Mouse (Mus musculus) adrenal gland, postnatal 14 days (tissue): Measurements from ENCODE around the gene Bbs12. TPM values are rescaled to one million over a fixed set of nuclear protein-coding genes. Genes with fewer than 3 reads are reported as not detected.

Experiments
- DNase-seq: peaks from one replicate; pipeline ENCODE4 v3.0.0; 2021; ENCODE audit warnings: mixed read lengths
- long read RNA-seq, 2 experiments: library from polyadenylated mRNA; stranded (forward); transcript quantifications; one replicate each; pipeline ENCODE4 v2.0.0; 2021
- total RNA-seq: library from RNA; stranded (reverse); gene quantifications from 2 replicates; pipeline ENCODE4 v1.2.3, GENCODE M21; 2021

Gene Bbs12
- total RNA-seq, result 3.4 and 4.0 TPM in 2 replicates
- long read RNA-seq, experiment 1, partial matches to known transcripts, result 0 of 6 reads
- long read RNA-seq, experiment 1, other reads (novel, unspliced or antisense), result 2 of 6 reads
- long read RNA-seq, experiment 2, transcript Bbs12-201 (2 exons, 2,433 nt), result major isoform, 5 of 7 reads
- long read RNA-seq, experiment 2, partial matches to known transcripts, result 0 of 7 reads
- long read RNA-seq, experiment 2, other reads (novel, unspliced or antisense), result 2 of 7 reads

DNA sequence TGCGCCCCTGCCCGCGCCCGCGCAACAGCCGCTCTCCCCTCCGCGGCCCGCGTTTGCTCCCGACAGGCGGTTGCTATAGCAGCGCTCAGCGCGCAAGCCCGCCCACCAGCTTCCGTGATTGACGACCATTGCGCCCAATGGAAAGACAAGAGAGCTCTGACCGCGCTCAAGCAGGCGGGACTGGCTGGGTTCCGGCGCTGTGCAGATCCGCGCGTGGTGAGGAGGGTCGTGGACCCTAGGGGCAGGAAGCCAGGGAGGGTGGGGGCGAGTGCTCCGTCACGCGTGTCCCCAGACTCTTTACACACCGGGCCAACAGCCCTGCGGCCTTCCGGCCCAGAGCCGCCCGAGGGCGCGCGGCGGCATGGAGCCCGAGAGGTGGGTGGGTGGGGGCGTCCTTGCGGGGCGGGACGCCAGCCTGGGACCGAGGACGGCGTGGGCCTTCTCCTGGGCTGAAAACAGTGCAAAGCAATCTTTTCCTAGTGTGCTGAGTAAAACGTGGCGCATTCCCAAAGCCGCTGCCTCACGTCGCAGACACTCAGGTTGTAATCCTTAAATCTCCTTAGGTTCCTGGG is at the start of gene Bbs12, which contains the start of gene Cetn4:
Bbs12 (plus strand) TSS at position 185 of the 572 bp plus-strand sequence.
Cetn4 (minus strand) TSS at position 339 of the 572 bp plus-strand sequence.
- DNase-seq, result peak; percentile 98

DNA sequence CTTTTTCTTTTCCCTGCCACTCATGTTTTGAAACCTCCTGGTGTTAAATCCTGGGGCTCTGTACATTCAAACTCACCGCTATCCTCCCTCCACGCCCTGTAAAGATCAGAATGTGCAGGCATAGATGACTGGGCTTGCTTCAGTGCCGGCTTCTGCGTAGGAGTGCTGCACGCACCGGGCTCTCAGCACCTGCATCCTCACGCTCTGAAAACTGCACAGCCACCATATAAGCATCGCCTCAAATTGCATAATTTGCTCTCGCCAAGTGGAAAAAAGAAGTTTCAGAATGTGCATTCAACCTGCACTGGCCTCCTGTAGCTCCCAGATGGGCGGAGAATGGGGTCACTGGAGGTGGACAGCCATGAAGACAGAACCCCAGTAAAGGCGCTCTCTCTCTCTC is 44.0 kb upstream of the Bbs12 start:
- no peak for DNase-seq

DNA sequence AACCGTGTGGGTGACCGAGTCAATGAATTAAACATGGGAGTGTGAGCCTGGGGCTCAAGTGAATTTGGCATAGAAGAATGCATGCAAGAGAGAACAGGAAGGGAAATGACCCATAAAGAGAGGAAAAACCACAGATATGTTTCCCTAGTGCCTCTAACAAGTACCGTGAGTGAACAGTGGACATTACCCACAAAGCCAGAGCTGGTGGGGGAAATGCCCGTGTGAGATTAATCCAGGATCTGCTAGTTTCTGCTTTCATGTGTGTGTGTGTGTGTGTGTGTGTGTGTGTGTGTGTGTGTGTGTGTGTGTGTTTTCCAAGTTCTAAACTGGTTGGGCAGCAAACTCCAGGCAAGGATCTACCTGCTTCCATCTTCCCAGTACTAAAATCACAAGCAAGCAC is 42.4 kb upstream of the Bbs12 start:
- DNase-seq, result no peak

DNA sequence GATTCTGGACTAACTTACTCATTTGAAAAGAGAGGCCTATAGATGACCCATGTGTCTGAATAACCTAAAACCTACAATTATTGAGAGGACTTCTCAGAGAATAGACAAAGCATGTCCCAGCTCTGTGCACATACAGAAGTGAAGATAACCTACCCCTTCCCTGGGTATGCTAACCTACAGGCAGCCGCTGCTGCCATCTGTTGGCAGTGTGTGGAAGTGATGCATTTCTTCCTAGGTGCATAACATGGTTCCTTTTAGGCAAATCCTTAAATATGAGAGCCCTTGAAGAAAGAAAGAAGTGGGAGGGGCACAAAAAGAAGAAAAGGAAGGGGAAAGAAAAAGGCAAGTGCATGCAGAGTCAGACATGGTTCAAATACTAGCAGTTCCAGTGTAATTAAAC is 41.1 kb upstream of the Bbs12 start:
- peak; percentile 61 for DNase-seq

DNA sequence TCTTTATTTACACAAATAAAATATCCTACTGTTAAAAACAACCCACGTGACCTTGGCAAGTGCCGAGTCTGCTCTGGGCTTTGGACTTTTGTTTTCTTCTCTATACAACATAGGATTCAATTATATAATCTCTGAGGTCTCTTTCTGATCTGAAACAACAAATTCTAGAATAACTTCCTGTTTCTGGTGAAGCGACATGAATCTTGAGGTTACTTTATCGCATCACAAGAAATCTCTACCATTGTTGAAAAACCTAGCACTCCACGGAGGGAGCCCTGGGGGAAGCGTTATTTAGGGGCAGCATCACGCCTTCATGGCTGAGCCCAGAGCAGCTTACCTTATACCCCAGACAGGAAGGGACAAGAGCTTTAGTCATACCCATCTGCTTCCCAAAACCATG is 39.3 kb upstream of the Bbs12 start:
- no peak for DNase-seq

DNA sequence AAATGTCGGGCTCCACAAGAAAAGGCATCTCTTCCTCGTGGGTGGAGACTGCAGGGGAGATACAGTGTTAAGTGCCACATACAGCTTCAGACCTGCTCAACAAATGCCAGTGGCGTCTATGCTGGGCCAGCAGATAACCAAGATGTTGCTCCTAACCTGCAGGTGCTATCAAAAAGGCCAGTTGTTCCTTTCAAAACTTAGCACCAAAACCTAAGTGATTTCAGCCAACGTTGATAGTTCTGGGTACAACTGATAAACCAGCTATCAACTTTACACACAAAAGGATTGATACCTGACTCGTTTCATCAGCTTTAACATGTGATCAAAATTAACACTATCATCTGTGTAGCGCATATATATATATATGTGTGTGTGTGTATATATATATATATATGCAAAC is 37.7 kb upstream of the Bbs12 start:
- no peak for DNase-seq

DNA sequence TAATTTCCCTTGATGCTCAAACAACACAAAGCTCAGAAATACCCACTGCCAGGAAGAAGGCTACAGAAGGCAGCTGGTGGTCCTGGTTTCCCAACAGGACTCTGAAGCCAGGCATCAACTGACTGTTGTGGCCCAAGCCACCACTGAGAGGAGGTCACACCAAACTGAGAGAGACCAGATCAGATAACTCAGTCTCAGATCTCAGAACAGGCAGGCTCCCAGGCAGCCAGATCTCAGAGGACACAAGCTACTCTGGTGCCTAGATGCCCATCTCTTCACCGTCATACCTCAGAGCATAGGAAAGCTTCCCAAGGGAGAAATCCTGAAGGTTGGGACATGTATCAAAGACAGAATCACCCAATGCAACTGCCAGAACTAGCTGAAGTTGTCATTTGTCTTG is 32.1 kb upstream of the Bbs12 start:
- DNase-seq, result no peak

DNA sequence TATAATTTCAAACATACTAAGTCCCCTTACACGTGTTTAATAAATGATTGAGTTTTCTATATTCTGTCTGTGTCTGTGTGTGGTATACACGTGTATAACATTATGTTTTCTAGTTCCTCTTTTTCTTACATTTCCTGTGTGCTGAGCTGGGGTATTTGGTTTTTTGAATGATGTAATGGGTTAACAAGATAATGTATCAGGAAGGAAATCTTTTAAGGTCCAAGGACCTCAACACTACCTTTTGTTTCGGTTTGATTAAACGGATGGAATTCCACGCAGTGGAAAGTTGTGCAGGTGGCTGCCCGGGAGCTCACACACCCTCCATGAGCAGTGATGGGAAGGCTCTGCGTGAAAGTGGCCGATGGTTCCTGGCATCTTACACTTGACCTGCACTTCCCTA is 31.5 kb upstream of the Bbs12 start:
- no peak for DNase-seq

DNA sequence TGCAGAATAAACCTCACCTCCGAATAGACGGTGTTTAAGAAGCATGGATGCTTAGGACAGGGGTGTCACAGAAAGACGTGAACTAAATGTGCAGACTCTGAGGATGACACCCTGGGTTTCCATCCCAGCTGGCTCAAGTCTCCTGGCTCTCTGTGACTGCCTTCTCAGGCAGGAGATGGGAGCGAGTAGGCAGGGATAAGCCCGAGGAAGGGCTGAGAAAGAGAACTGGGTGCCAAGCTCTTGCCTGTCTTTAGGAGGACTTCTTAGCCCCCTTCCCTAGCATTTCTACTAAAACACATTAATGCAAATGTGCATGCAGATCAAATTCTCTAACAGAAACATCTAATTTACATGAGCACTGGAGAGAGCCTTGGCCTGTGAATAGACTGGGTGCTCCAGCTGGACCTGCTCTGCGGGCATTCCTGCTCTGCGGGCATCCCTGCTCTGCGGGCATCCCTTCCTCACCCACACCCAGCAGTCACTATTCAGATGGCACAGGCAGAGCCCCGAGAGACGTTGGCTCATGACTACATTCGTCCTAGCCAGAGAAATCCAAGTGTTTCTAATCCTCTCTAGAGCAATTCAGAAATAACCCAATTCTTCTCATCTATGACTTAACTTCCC is 29.9 kb upstream of the Bbs12 start:
- DNase-seq, result no peak

DNA sequence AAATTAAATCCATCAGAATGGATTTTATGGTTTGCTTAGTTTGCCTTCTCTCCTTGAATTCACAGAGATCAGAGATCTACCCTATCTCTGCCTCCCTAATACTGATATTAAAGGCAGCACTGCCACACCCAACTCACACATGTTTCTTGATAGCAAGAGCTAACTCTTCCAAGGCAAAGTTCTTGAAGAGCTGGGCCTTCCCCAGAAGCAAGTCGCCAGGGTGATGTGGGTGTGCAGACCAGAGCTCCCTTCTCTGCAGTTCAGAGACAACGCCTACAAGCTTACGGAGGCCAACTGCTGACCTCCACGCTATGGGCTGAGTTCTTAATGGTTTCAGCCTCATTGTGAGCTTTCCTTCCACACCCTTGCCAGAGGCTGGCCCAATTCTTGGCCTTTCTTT is 29.1 kb upstream of the Bbs12 start:
- DNase-seq, result no peak

DNA sequence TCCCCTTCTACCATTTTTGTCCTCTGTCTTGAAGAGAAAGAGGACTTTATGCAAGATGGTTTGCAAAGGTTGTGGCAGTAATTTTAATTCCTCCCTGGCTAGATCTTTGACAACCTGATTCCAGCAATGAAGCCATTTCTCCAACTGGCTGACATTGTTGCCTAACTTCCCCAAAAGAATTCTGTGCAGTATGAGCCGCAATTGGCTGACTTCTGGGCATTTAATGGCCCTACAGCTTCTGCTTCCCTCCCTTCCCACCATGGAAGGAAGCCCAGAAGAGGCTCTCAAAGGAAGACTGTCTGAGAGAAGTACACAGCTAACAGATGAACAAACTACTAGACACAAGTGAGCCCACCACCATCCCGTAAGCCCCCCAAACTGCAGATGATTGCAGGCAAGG is 23.1 kb upstream of the Bbs12 start:
- no peak for DNase-seq

DNA sequence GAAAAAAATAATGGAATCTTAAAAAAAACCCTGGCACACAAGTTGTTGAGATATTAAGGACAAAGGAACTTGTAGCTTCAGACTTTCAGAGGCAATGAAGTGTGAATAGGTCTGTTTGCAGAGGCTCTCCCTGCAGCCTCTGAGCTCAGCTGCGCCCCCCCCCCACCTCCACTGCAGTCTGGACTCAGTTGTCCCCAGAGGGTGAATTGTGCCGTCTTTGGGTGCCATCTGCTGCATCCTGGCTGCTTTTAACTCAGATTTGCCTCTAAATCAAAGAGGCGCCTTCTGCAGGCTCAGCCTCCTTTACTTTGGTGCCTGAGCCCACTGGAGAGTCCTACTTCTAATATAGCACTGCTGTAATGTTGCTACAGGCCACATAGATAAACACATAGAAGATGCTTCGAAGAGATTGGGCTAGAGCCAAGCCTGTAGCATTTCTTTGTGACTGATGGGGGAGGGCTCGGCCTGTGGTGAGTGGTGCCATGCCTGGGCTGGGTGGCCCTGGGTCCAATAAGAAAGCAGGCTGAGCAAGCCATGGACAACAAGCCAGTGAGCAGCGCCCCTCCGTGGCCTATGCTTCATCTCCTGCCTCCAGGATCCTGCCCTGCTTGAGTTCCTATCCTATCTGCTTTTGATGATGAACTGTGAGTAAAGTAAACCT is 21.3 kb upstream of the Bbs12 start:
- no peak for DNase-seq

DNA sequence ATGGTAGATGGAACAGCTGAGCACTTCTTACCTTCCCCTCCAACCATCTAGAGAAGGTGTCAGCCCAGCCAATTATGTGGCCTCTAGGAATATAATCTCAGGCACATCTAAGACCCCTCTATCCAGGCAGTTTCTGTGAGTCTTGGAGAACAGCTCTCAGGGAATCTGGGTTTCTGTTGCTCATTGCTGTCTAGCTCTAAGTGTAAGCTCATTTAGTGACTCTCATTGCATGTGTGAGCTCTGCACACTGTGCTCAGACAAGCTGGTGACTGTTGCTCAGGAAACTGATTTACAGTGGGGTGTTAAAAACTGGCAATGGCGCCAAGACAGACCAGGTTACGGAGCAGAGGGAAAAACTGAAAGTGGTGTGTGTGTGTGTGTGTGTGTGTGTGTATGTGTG is 20.4 kb upstream of the Bbs12 start:
- DNase-seq, result no peak

DNA sequence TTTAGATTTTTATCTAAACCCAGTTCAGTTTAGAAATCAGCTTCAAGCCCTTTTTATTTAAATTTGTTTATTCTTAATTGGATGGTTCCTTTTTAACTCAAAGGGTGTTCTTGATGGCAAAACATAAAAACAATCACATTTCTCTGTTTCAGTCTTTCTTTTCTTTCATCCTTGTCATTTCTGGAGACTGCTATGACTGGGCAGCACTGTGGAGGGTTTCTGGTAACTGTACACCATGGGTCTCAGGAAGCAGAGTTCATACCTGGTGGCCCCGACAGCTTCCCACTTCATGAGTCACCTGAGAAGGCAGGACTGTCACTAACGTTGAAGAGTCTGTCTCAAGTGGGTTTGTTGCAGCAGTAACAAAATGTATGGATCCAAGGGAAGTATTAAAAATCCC is 19.7 kb upstream of the Bbs12 start:
- DNase-seq, result no peak

DNA sequence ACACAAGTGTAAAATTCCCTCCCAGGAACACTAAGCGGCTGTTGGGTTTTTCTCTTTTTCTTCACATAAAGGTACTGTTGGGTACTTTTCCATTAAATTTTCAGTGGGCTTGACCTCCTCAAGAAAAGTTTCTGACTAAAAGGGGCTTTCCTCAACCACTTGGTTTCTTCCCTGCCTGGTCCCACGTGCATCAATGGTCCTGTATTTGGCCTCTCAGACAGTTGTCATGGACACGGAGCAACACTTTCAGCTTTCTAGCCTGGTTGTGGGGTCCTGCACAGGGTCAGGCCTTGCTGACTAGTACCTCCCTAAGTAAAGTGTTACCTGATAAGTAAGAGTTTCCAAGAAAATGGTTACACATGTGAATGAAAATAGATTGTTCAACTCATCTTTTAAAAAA is 12.9 kb upstream of the Bbs12 start:
- no peak for DNase-seq

DNA sequence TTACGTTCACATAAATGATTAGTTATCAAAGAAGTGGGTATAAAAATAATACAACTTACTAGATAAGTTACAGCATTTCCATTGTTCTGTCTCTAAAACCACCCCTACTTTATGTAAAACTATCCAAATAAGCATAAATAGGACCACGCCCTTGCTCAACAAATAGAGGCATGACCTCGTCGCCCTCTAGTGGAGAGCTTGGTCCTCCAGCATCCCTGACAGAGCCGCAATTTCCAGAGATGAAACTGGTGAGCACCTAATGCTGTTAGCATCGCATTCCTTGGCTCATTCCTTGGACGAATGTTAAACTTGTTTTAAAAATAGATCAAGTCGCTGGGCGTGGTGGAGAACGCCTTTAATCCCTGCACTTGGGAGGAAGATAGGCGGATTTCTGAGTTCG is 9.7 kb upstream of the Bbs12 start:
- peak; percentile 51 for DNase-seq

DNA sequence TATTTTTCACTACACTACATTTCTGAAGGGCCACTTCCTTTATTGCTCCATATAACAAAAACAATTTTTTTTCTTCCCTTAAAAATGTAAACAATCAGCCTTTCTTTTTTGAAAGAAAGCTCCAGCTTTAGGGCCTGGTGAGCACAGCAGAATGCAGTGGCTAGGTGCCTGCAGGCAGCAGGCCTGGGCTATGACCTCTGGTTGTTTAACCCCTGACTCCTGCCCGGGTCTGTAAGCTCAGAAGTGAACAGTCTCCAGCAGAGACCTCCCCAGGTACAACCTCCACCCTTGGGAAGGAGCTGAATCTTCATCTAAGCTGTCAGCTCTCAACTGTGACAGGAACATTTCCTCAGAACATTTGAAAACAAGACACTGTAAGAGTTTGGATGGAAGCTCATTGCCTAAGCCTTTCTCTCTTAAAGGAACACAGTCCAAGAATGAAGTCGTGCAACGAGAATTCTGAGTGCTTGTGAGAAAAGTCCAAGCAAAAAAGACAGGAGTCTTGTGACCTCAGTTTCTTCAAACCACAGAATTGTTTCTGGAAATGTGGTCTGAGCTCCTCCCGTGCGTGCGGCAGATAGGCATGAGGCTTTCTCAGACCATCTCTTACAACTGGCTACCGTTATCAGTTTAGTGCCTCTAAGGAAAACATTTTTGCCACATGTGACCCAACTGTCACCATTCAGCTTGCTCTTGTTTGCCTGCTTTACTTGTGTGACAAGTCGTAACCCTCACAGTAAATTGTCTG is 8.8 kb upstream of the Bbs12 start:
- no peak for DNase-seq

DNA sequence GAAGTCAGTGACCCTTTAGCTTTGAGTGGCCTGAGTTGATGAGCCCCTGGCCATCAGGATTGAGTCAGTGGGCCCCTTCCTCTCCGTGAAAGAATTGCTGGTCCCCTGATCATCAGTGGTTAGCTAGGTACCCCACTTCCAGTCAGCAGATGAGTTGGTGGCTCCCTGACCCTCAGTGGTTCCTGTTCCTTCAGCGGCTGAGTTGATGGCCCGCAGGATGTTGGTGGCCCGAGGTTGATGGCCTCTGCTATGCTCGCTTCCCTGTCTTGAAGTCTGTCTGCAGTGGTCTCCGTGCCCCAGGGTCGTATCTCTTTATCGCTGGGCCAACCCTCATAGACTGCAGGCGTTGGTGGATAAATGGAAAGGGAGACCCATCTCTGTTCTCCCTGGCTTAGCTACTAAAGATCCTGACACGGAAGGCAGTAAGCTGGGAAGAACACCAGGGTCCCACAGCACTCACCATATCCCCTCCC is 421 bp upstream of the Bbs12 start:
- DNase-seq, result peak; percentile 7

DNA sequence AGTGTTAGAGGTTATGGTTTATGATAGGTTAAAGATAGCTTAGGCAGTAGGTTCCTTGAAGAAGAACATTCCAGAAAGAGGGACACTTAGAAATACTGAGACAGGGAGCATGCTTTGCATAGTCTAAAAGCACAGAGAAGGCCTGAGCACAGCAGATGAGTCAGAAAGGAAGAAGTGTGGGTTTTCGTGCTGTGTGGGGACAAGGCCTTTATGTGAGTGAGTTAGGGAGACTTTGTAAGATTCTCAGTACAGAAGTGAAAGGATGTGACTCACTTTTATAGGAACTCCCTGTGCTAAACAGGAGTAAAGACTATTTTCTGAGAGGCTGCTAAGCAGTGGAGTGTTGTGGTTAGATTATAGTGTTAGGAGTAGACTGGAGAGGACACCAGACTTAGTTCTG is 1.0 kb downstream of the Bbs12 start:
- DNase-seq, result peak; percentile 39

DNA sequence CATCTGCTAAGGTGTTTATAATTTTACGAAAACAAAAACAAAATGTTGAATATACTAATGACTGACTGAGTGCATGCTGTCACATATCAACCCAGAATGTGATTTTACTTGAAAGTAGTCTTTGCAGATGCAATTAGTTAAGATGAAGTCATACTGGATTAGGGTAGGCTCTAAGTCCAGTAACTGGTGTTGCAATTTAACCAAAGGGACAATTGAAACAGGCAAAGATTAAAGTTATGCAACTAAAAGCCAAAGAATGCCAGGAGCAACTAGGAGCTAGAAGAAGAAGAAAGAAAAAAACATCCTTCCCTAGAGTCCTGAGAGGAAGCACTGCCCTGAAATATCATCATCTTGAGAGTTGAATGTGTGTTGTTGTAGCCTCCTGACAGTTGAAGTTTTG is 3.9 kb downstream of the Bbs12 start:
- no peak for DNase-seq

DNA sequence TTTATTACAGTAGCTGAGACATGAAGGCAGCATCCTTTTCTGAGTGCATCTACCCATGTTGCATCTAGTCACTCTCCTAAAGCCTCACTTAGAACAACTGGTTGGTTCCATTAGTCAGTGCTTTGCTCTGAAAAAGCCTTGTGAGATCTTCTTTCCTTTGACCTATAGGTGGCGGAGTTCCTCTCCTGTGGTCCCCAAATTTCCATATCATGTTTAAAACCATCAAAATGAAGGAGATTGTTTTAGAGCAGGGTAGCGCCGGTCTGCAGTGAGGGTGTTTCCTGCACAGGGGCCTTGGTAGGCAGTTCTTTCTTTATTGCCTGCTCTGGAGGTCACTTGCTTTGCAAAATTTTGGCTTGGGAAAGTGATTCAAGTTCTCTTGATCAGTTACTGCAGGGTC is 12.0 kb downstream of the Bbs12 start:
- DNase-seq, result peak; percentile 23

DNA sequence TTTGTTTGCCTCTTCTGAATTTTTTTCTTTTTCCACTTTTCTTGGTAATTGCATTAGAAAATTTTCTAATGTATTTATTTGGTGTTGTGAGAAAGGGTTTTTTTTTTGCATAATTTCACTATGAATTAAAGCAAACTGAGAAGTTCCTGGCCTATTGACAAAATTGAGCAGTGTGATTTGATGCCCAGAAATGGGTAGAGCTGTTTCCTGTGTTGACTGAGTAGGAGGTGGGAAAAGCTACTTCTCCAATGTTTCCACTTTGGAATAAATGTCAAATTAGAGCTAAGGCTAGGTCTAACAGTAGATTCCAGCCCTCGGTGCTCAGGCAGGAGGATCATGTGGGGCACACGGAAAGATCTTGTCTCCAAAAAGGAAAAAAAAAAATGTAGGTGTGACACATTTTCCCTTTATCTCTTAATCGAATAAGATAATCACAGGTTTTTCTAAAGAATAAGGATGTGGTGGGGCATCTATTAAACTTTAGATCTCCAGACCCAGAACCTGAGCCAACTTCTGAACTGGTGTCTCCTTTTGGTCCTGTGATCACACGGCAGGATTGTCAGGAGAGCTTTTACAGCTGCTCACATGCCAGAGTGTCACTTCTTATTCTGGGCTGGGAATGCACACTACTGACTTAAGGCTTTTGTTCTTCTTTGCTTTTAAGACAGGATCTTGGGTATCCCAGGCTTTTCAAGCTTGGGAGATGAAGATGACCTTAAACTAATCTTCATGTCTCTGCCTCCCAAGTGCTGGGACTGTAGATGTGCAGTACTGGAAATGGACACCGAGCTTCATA is 13.2 kb downstream of the Bbs12 start:
- DNase-seq, result no peak
